Mouse (Mus musculus): ENCODE measurements around the gene Dyrk2.

- TF ChIP-seq EP300 (optimal IDR thresholded peaks at IDR 0.05) (no peak), CTCF (IDR thresholded peaks at IDR 0.05; ENCODE audit: low read depth) (no peak)
These were observed 58.9 kb downstream of the Dyrk2 start for GRCm38 (mm10) chr10:118810908-118811711.

Data from stomach, postnatal 0 days (tissue).